Mouse (Mus musculus): ENCODE measurements at regions not wholly inside any gene's neighbourhood (a gene's known extent, or its start where the extent isn't known, plus 50 kb on each side); places are given as distances from the start of the nearest gene placed in this dataset.

- WGBS (ENCODE audit: insufficient replicate concordance) = 71% methylated on average over 3 of the region's 3 CpGs
Observed at GRCm38 (mm10) chr3:123852889-123853288, 162.2 kb upstream of the Ndst3 start.

DNA sequence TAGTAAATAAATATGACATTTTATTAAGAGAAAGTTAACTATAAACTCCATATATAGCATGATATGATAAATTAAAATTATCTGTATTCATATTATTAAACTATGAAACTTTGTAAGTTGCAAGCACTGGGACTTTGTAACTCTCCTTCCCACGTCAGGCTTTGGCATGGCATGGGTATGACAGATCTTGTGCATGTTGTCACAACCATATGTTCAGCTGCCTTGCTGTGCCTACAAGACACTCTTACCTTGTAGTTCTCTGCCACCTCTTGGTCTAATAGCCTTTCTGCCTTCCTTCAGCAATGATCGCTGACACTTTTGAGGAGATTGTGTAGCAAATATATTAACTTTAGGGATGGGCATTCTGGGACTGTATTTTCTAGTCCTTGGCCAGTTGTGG is 183.1 kb upstream of the Ndst3 start:
- Histone ChIP-seq H3K9ac (ENCODE audit: low read depth, low read length) (no peak overlapping the region), H3K36me3 (ENCODE audit: control insufficient read depth, insufficient read depth, low read length) (no peaks in the 10 kb centered on the region), H3K4me3 (ENCODE audit: low read depth, low read length) (no peak overlapping the region), H3K27me3 (ENCODE audit: control insufficient read depth, insufficient read depth, low read length) (no peaks in the 10 kb centered on the region), H3K9me3 (replicated peaks; ENCODE audit: control insufficient read depth, low read length) (no peaks in the 10 kb centered on the region), H3K4me1 (ENCODE audit: control insufficient read depth, insufficient read depth, low read length) (no peaks in the 10 kb centered on the region), H3K4me2 (no peak overlapping the region), H3K27ac (ENCODE audit: low read depth, low read length) (no peak overlapping the region)
- no peak for ATAC-seq (replicated peaks; ENCODE audit: insufficient number of reproducible peaks, low FRiP score, low TSS enrichment)
- 86% methylated on average over 2 of the region's 2 CpGs for whole genome bisulfite sequencing (ENCODE audit: insufficient replicate concordance)

More at GRCm38 (mm10) chr3:123852889-123853288, 162.2 kb upstream of the Ndst3 start:
- Histone ChIP-seq H3K9me3 (replicated peaks; ENCODE audit: control insufficient read depth, low read length) (no peaks in the 10 kb centered on the region), H3K27ac (ENCODE audit: low read depth, low read length) (no peak overlapping the region), H3K27me3 (ENCODE audit: control insufficient read depth, insufficient read depth, low read length) (no peaks in the 10 kb centered on the region), H3K4me1 (ENCODE audit: control insufficient read depth, insufficient read depth, low read length) (no peaks in the 10 kb centered on the region), H3K4me2 (no peak overlapping the region), H3K4me3 (ENCODE audit: low read depth, low read length) (no peak overlapping the region), H3K9ac (ENCODE audit: low read depth, low read length) (no peak overlapping the region), H3K36me3 (ENCODE audit: control insufficient read depth, insufficient read depth, low read length) (no peaks in the 10 kb centered on the region)
- no peak for ATAC-seq (replicated peaks; ENCODE audit: insufficient number of reproducible peaks, low FRiP score, low TSS enrichment)

DNA sequence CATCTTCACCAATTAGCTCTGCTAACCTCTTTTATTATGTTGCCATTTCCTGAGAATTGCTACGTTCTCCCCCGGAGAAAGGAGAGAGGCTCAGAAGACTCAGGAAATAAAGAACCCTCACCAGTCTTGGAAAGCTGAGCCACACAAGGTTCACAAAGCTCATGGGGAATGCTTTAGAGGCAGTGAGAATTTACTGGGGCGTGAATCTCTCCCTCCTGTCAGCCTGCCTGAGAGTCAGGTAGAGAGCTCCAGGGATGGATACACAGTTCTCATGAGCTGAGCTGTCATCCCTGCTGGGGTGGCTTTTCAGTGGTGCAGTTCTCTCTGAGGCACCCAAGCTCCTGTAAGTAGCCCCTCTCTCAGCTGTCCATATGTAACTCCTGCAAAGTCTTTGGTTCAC is 203.0 kb upstream of the Ndst3 start:
- WGBS (ENCODE audit: insufficient replicate concordance) = 63% methylated on average over 3 of the region's 3 CpGs
- Histone ChIP-seq H3K27me3 (ENCODE audit: control insufficient read depth, insufficient read depth, low read length) (no peaks in the 10 kb centered on the region), H3K4me1 (ENCODE audit: control insufficient read depth, insufficient read depth, low read length) (no peaks in the 10 kb centered on the region), H3K4me3 (ENCODE audit: low read depth, low read length) (no peak overlapping the region), H3K27ac (ENCODE audit: low read depth, low read length) (no peak overlapping the region), H3K4me2 (no peak overlapping the region), H3K9ac (ENCODE audit: low read depth, low read length) (no peak overlapping the region), H3K36me3 (ENCODE audit: control insufficient read depth, insufficient read depth, low read length) (no peaks in the 10 kb centered on the region), H3K9me3 (replicated peaks; ENCODE audit: control insufficient read depth, low read length) (no peaks in the 10 kb centered on the region)
- no peak for ATAC-seq (replicated peaks; ENCODE audit: insufficient number of reproducible peaks, low FRiP score, low TSS enrichment)

- H3K9me3 ChIP-seq (replicated peaks; ENCODE audit: control insufficient read depth, low read length) = no peaks in the 10 kb centered on the region
- H3K27me3 ChIP-seq (ENCODE audit: control insufficient read depth, insufficient read depth, low read length) = no peaks in the 10 kb centered on the region
- H3K4me1 ChIP-seq (ENCODE audit: control insufficient read depth, insufficient read depth, low read length) = no peaks in the 10 kb centered on the region
- H3K4me2 ChIP-seq = no peak overlapping the region
- 0 out of 2 replicates have a peak, but pooled peaks have one; percentile 39 for ATAC-seq (replicated peaks; ENCODE audit: insufficient number of reproducible peaks, low FRiP score, low TSS enrichment)
- no peak overlapping the region for H3K9ac ChIP-seq (ENCODE audit: low read depth, low read length)
- no peak overlapping the region for H3K4me3 ChIP-seq (ENCODE audit: low read depth, low read length)
- no peaks in the 10 kb centered on the region for H3K36me3 ChIP-seq (ENCODE audit: control insufficient read depth, insufficient read depth, low read length)
- 23% methylated on average over 9 of the region's 9 CpGs for WGBS (ENCODE audit: insufficient replicate concordance)
- no peak overlapping the region for H3K27ac ChIP-seq (ENCODE audit: low read depth, low read length)
Observed at GRCm38 (mm10) chr3:123905928-123906721, 215.5 kb upstream of the Ndst3 start.

- H3K4me2 ChIP-seq = no peak overlapping the region
- no peak overlapping the region for H3K27ac ChIP-seq (ENCODE audit: low read depth, low read length)
- H3K27me3 ChIP-seq (ENCODE audit: control insufficient read depth, insufficient read depth, low read length) = no peaks in the 10 kb centered on the region
- no peak overlapping the region for H3K4me3 ChIP-seq (ENCODE audit: low read depth, low read length)
- H3K9ac ChIP-seq (ENCODE audit: low read depth, low read length) = no peak overlapping the region
- 84% methylated on average over 3 of the region's 3 CpGs for WGBS (ENCODE audit: insufficient replicate concordance)
- no peaks in the 10 kb centered on the region for H3K9me3 ChIP-seq (replicated peaks; ENCODE audit: control insufficient read depth, low read length)
- H3K36me3 ChIP-seq (ENCODE audit: control insufficient read depth, insufficient read depth, low read length) = no peaks in the 10 kb centered on the region
- no peak for ATAC-seq (replicated peaks; ENCODE audit: insufficient number of reproducible peaks, low FRiP score, low TSS enrichment)
- H3K4me1 ChIP-seq (ENCODE audit: control insufficient read depth, insufficient read depth, low read length) = no peaks in the 10 kb centered on the region
Observed at GRCm38 (mm10) chr3:123918140-123918539, 227.5 kb upstream of the Ndst3 start.

DNA sequence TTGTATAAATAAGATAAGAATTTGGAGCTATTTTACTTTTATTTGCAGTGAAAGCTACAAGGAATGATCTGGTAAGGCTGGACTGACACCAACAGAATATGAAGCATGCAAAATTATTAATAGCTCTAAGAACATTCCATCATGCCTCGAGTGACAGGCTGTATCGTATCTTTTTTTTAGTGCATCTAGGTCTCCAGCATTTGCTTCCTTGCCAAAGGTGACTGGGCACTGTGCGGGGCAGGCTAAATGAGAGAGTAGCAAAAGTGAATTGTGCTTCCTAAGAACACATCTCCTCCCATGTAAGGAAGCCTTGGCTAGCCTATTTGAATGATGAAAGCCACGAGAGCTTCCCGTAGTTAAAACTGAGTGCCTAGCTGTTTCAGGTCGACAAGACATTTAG is 261.5 kb upstream of the Ndst3 start:
- no peaks in the 10 kb centered on the region for H3K4me1 ChIP-seq (ENCODE audit: control insufficient read depth, insufficient read depth, low read length)
- no peak overlapping the region for H3K27ac ChIP-seq (ENCODE audit: low read depth, low read length)
- H3K27me3 ChIP-seq (ENCODE audit: control insufficient read depth, insufficient read depth, low read length) = no peaks in the 10 kb centered on the region
- no peaks in the 10 kb centered on the region for H3K36me3 ChIP-seq (ENCODE audit: control insufficient read depth, insufficient read depth, low read length)
- no peak overlapping the region for H3K4me3 ChIP-seq (ENCODE audit: low read depth, low read length)
- ATAC-seq (replicated peaks; ENCODE audit: insufficient number of reproducible peaks, low FRiP score, low TSS enrichment) = no peak
- no peak overlapping the region for H3K4me2 ChIP-seq
- no peak overlapping the region for H3K9ac ChIP-seq (ENCODE audit: low read depth, low read length)
- H3K9me3 ChIP-seq (replicated peaks; ENCODE audit: control insufficient read depth, low read length) = no peaks in the 10 kb centered on the region
- WGBS (ENCODE audit: insufficient replicate concordance) = 70% methylated on average over 6 of the region's 6 CpGs

DNA sequence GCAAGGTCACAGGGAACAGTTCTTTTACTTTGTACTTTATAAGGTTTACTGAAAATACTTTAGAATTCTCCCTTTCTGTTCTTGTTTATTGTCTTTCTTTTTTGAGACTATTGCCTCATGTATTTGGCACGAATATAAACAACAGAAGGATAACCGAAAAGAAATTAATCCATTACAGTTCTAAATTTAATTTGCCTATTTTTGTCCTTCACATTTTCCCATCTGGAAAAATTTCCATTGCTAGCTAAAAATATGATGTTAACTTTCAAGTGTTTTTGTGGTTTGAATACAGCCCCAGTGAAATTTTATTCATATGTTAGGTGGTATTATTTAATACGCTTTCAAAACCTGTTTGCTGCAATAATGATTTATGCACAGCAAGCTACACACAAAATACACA is 276.7 kb upstream of the Ndst3 start:
- Histone ChIP-seq H3K4me3 (ENCODE audit: low read depth, low read length) (no peak overlapping the region), H3K27ac (ENCODE audit: low read depth, low read length) (no peak overlapping the region), H3K9ac (ENCODE audit: low read depth, low read length) (no peak overlapping the region), H3K4me1 (ENCODE audit: control insufficient read depth, insufficient read depth, low read length) (no peaks in the 10 kb centered on the region), H3K27me3 (ENCODE audit: control insufficient read depth, insufficient read depth, low read length) (no peaks in the 10 kb centered on the region), H3K9me3 (replicated peaks; ENCODE audit: control insufficient read depth, low read length) (no peaks in the 10 kb centered on the region), H3K36me3 (ENCODE audit: control insufficient read depth, insufficient read depth, low read length) (no peaks in the 10 kb centered on the region), H3K4me2 (no peak overlapping the region)
- no peak for ATAC-seq (replicated peaks; ENCODE audit: insufficient number of reproducible peaks, low FRiP score, low TSS enrichment)
- WGBS (ENCODE audit: insufficient replicate concordance) = 81% methylated on average over 3 of the region's 3 CpGs

DNA sequence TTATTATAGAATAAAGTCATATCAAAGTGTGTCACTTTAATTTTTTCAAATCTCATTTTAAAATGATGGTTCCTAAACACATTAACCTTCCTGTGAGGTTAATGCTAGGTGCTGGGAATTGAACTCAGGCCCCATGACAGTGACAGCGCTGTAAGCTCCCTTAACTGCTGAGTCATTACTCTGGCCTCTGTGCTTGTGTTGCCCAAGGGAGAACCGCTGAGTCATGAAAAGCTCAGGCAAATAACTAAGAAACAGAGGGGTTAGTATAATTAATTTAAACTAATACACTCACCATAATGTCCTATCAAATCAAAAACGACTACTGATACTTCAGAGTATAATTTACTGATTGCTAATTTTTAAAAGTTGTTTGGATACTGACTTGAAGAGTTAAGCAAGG is 281.7 kb upstream of the Ndst3 start:
- Histone ChIP-seq H3K4me2 (no peak overlapping the region), H3K4me3 (ENCODE audit: low read depth, low read length) (no peak overlapping the region), H3K9me3 (replicated peaks; ENCODE audit: control insufficient read depth, low read length) (no peaks in the 10 kb centered on the region), H3K9ac (ENCODE audit: low read depth, low read length) (no peak overlapping the region), H3K27me3 (ENCODE audit: control insufficient read depth, insufficient read depth, low read length) (no peaks in the 10 kb centered on the region), H3K36me3 (ENCODE audit: control insufficient read depth, insufficient read depth, low read length) (no peaks in the 10 kb centered on the region), H3K4me1 (ENCODE audit: control insufficient read depth, insufficient read depth, low read length) (no peaks in the 10 kb centered on the region), H3K27ac (ENCODE audit: low read depth, low read length) (no peak overlapping the region)
- no peak for ATAC-seq (replicated peaks; ENCODE audit: insufficient number of reproducible peaks, low FRiP score, low TSS enrichment)
- 71% methylated on average over 3 of the region's 3 CpGs for WGBS (ENCODE audit: insufficient replicate concordance)

Measured in heart, embryonic 11.5 days (tissue).